Mouse (Mus musculus) megakaryocyte-erythroid progenitor cell, adult 5 weeks (primary cell): ENCODE results near the gene Tbx2. TPM values are rescaled to one million over a fixed set of nuclear protein-coding genes. Genes with fewer than 3 reads are reported as not detected.

Source experiments
- polyA plus RNA-seq: library from polyadenylated mRNA; stranded (reverse); fragments of >175 nt; gene quantifications from 2 replicates; pipeline ENCODE4 v1.2.3, GENCODE M21; 2012

Tbx2 gene
- polyA plus RNA-seq: 0.37 and 1.1 TPM in 2 replicates

GRCm38 (mm10) chr11:85832231-85832924 lies at the start of gene Tbx2:
Tbx2 (plus strand) TSS chr11:85832551.

GRCm38 (mm10) chr11:85850233-85850632 lies 17.9 kb downstream of the Tbx2 start, which contains the start of gene Gm11444:
Gm11444 (minus strand) TSS chr11:85850333.

GRCm38 (mm10) chr11:85885665-85886428 lies 53.5 kb downstream of the Tbx2 start, which contains the start of gene Tbx4:
Tbx4 (plus strand) TSS chr11:85886422.

Other genes with a start within 250 kb of the Tbx2 start
- not detected in 2 replicates for gene Gm11444, start 17.8 kb downstream of the Tbx2 start, polyA plus RNA-seq
- gene Tbx4, start 53.9 kb downstream of the Tbx2 start, polyA plus RNA-seq: 0.12 and 0.19 TPM in 2 replicates